Mouse (Mus musculus) heart, adult 2 months (tissue): ENCODE results near the gene Slc25a48.

ENCODE experiments used
- CTCF ChIP-seq: fragments of 200-600 bp; IDR thresholded peaks from 2 replicates; pipeline ENCODE4 v1.8.1; 2022; ENCODE audit warnings: antibody characterized with exemption, mild to moderate bottlenecking, moderate library complexity
- EP300 ChIP-seq: fragments of 200-500 bp; IDR thresholded peaks from 2 replicates; pipeline ENCODE4 v1.6.1; 2011; ENCODE audit warnings: low read depth, low read length, control low read depth; ENCODE audit not compliant: insufficient read depth
- POLR2A ChIP-seq: fragments of 200-500 bp; IDR thresholded peaks from 2 replicates; pipeline ENCODE4 v1.6.1; 2011; ENCODE audit warnings: mild to moderate bottlenecking, low read depth, low read length, control low read depth; ENCODE audit not compliant: insufficient read depth

- TF ChIP-seq POLR2A, result no peak
- no peak for TF ChIP-seq CTCF
- TF ChIP-seq EP300, result no peak
These were observed 11.8 kb upstream of the Slc25a48 start, which contains the start of gene Gm3045 for GRCm38 (mm10) chr13:56426365-56426764.
